Mouse (Mus musculus): ENCODE measurements around the gene Zfhx3. TPM values are rescaled to one million over a fixed set of nuclear protein-coding genes. Genes with fewer than 3 reads are reported as not detected.
A peak's percentile ranks its signal among the peaks of the same experiment; 100 is the strongest.

The Zfhx3 gene
- polyA plus RNA-seq, 1 experiment from 2014 or later = 8.2 TPM

DNA sequence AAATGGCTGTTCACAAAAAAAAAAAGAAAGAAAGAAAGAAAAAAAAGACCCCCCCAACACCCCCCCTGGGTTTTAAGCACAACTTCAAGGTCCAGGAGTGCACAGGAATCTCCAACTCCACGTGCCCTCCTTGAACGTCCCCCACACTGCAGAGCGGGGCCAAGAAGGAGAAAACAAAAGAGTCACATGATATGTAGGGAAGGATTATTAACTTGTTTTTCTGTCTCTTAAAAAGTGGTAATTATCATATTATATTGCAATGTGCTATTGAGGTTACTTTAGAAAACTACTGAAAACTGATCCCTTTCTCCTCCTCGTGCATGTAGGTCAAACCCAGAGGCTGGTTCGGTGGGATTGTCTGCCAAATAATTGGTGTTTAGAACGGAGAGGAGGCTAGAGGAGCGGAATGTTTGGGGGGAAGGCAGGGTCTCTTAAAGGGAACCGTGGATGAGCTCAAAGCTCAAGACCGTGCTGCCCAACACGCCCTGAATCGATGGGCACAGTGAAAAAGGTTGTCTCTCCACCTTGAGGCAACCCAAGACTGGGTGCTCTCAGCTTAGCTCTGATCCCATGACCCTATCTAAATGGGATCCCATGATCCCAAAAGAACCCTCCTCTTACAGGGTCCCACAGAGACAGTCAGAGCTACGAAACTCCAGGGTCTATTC is 612.3 kb downstream of the Zfhx3 start:
- Histone ChIP-seq H3K9ac (replicated peaks; ENCODE audit: low read depth) (no peak overlapping the region), H3K4me1 (ENCODE audit: insufficient read depth, low read depth, low read length) (no peaks in the 10 kb centered on the region), H3K4me3 (ENCODE audit: low read depth, low read length) (no peak overlapping the region), H3K4me2 (replicated peaks; ENCODE audit: low read depth, low read length) (no peak overlapping the region), H3K27me3 (replicated peaks; ENCODE audit: insufficient read depth, low read length) (no peaks in the 10 kb centered on the region), H3K9me3 (ENCODE audit: low read length) (no peaks in the 10 kb centered on the region), H3K36me3 (ENCODE audit: insufficient read depth, low read length) (no peaks in the 10 kb centered on the region), H3K27ac (ENCODE audit: low read length) (no peak overlapping the region)
- WGBS = 76% methylated on average over 12 of the region's 12 CpGs
- no peak for ATAC-seq
- no peak for TF ChIP-seq EP300 (IDR thresholded peaks at IDR 0.05)
- no peak for TF ChIP-seq CTCF (IDR thresholded peaks at IDR 0.05)
- no peak for DNase-seq (ENCODE audit: low spot score)

DNA sequence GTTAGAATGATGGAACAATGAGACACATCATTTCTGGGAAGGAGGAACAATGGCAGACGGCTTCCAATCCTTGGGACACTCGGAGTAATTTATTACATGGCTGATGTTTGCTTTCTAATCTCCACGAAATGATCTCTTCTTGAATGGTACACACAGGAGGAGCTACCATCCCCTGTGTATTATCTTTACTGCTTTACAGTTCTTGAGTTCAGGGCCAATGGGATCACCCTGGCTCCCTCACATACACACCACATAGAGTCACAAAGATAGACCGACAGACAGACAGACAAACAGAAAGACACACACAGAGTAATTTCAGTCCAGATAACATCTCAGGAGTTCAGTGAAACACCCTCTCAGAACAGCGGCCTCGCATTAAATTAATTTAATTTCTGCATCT is 621.0 kb downstream of the Zfhx3 start:
- no peak for DNase-seq (ENCODE audit: low spot score)
- ATAC-seq = no peak
- WGBS = 86% methylated on average over 6 of the region's 6 CpGs

GRCm38 (mm10) chr8:108563934-108564564 is 621.6 kb downstream of the Zfhx3 start:
- ATAC-seq (no peak), DNase-seq (ENCODE audit: low spot score) (no peak)
- Histone ChIP-seq H3K4me3 (ENCODE audit: low read depth, low read length) (no peak overlapping the region), H3K27ac (ENCODE audit: low read length) (no peak overlapping the region), H3K4me2 (replicated peaks; ENCODE audit: low read depth, low read length) (no peak overlapping the region), H3K27me3 (replicated peaks; ENCODE audit: insufficient read depth, low read length) (no peaks in the 10 kb centered on the region), H3K36me3 (ENCODE audit: insufficient read depth, low read length) (no peaks in the 10 kb centered on the region), H3K9ac (replicated peaks; ENCODE audit: low read depth) (no peak overlapping the region), H3K4me1 (ENCODE audit: insufficient read depth, low read depth, low read length) (no peaks in the 10 kb centered on the region), H3K9me3 (ENCODE audit: low read length) (no peaks in the 10 kb centered on the region)
- TF ChIP-seq EP300 (IDR thresholded peaks at IDR 0.05) (no peak), CTCF (IDR thresholded peaks at IDR 0.05) (no peak)
- 69% methylated on average over 7 of the region's 7 CpGs for WGBS

More for the DNA sequence above, 621.0 kb downstream of the Zfhx3 start:
- no peaks in the 10 kb centered on the region for H3K27me3 ChIP-seq (replicated peaks; ENCODE audit: insufficient read depth, low read length)
- no peak overlapping the region for H3K4me2 ChIP-seq (replicated peaks; ENCODE audit: low read depth, low read length)
- no peak for TF ChIP-seq CTCF (IDR thresholded peaks at IDR 0.05)
- TF ChIP-seq EP300 (IDR thresholded peaks at IDR 0.05) = no peak
- no peaks in the 10 kb centered on the region for H3K9me3 ChIP-seq (ENCODE audit: low read length)
- H3K9ac ChIP-seq (replicated peaks; ENCODE audit: low read depth) = no peak overlapping the region
- no peak overlapping the region for H3K4me3 ChIP-seq (ENCODE audit: low read depth, low read length)
- H3K36me3 ChIP-seq (ENCODE audit: insufficient read depth, low read length) = no peaks in the 10 kb centered on the region
- no peaks in the 10 kb centered on the region for H3K4me1 ChIP-seq (ENCODE audit: insufficient read depth, low read depth, low read length)
- no peak overlapping the region for H3K27ac ChIP-seq (ENCODE audit: low read length)

GRCm38 (mm10) chr8:108566035-108566434 is 623.6 kb downstream of the Zfhx3 start:
- Histone ChIP-seq H3K4me2 (replicated peaks; ENCODE audit: low read depth, low read length) (no peak overlapping the region), H3K27me3 (replicated peaks; ENCODE audit: insufficient read depth, low read length) (no peaks in the 10 kb centered on the region), H3K4me1 (ENCODE audit: insufficient read depth, low read depth, low read length) (no peaks in the 10 kb centered on the region), H3K36me3 (ENCODE audit: insufficient read depth, low read length) (no peaks in the 10 kb centered on the region), H3K9ac (replicated peaks; ENCODE audit: low read depth) (no peak overlapping the region), H3K27ac (ENCODE audit: low read length) (no peak overlapping the region), H3K9me3 (ENCODE audit: low read length) (no peaks in the 10 kb centered on the region), H3K4me3 (ENCODE audit: low read depth, low read length) (no peak overlapping the region)
- DNase-seq (ENCODE audit: low spot score) (no peak), ATAC-seq (no peak)
- TF ChIP-seq CTCF (IDR thresholded peaks at IDR 0.05) = no peak
- no peak for TF ChIP-seq EP300 (IDR thresholded peaks at IDR 0.05)
- WGBS = 67% methylated on average over 12 of the region's 12 CpGs

DNA sequence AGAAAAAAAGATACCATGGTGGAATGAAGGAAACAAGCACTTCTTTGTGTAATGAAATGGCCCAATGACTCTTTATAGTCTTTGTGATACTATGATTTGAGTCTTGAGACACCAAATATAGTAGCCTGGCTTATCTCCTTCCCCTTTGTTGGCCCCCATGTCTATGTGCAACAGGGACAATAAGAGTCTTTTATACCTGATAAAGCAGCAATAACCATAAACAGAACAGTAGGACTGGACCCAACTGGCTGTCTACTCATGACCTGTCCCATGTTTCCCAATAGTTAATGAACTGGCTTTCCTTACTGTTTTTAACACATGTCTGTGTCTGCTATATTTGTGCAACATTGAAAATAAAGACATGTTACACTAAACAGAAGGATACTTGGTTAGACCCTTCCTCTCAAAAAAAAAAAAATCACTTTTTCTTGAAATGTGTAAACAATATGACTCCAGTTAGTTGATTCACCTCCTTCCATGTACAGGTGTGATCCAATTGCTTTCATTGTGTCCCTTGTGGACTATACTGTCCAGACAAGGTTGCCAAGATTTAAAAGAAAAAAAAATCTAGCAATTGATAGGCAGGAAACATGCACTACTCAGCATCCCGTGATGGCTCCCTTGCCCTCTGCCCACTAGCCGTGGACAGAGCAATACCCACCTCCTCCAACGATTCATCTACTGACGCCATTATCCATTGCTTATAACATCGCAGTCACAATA is 631.0 kb downstream of the Zfhx3 start:
- no peak for DNase-seq (ENCODE audit: low spot score)
- no peaks in the 10 kb centered on the region for H3K9me3 ChIP-seq (ENCODE audit: low read length)
- no peak overlapping the region for H3K27ac ChIP-seq (ENCODE audit: low read length)
- no peaks in the 10 kb centered on the region for H3K4me1 ChIP-seq (ENCODE audit: insufficient read depth, low read depth, low read length)
- WGBS = 76% methylated on average over 5 of the region's 5 CpGs
- H3K27me3 ChIP-seq (replicated peaks; ENCODE audit: insufficient read depth, low read length) = no peaks in the 10 kb centered on the region
- no peak for ATAC-seq
- no peaks in the 10 kb centered on the region for H3K36me3 ChIP-seq (ENCODE audit: insufficient read depth, low read length)
- H3K9ac ChIP-seq (replicated peaks; ENCODE audit: low read depth) = no peak overlapping the region
- H3K4me3 ChIP-seq (ENCODE audit: low read depth, low read length) = no peak overlapping the region
- no peak for TF ChIP-seq EP300 (IDR thresholded peaks at IDR 0.05)
- no peak for TF ChIP-seq CTCF (IDR thresholded peaks at IDR 0.05)
- no peak overlapping the region for H3K4me2 ChIP-seq (replicated peaks; ENCODE audit: low read depth, low read length)

GRCm38 (mm10) chr8:108574101-108574500 is 631.7 kb downstream of the Zfhx3 start:
- H3K4me3 ChIP-seq (ENCODE audit: low read depth, low read length) = no peak overlapping the region
- no peak overlapping the region for H3K27ac ChIP-seq (ENCODE audit: low read length)
- H3K4me1 ChIP-seq (ENCODE audit: insufficient read depth, low read depth, low read length) = no peaks in the 10 kb centered on the region
- H3K4me2 ChIP-seq (replicated peaks; ENCODE audit: low read depth, low read length) = no peak overlapping the region
- no peaks in the 10 kb centered on the region for H3K27me3 ChIP-seq (replicated peaks; ENCODE audit: insufficient read depth, low read length)
- TF ChIP-seq EP300 (IDR thresholded peaks at IDR 0.05) = no peak; the same call in 1 of the 2 replicates
- TF ChIP-seq CTCF (IDR thresholded peaks at IDR 0.05) = peak; percentile 85
- no peaks in the 10 kb centered on the region for H3K9me3 ChIP-seq (ENCODE audit: low read length)
- no peak overlapping the region for H3K9ac ChIP-seq (replicated peaks; ENCODE audit: low read depth)
- H3K36me3 ChIP-seq (ENCODE audit: insufficient read depth, low read length) = no peaks in the 10 kb centered on the region
- DNase-seq (ENCODE audit: low spot score) (peak; percentile 86), ATAC-seq (peak; percentile 70)
- WGBS = 25% methylated on average over 7 of the region's 7 CpGs
